Mouse (Mus musculus) myocyte (in vitro differentiated cells): Measurements from ENCODE around the gene Mphosph6. TPM values are rescaled to one million over a fixed set of nuclear protein-coding genes. Genes with fewer than 3 reads are reported as not detected.

Experiments used
- H3K27me3 ChIP-seq: one replicate; pipeline ENCODE4 v1.6.1; 2011; ENCODE audit not compliant: control insufficient read depth, insufficient read depth, insufficient read length
- H3K36me3 ChIP-seq: one replicate; pipeline ENCODE4 v1.6.1; 2011; ENCODE audit not compliant: control insufficient read depth, insufficient read depth
- H3K4me2 ChIP-seq: one replicate; pipeline ENCODE4 v1.6.1; 2011; ENCODE audit warnings: low read depth, control low read depth
- H3K4me3 ChIP-seq: one replicate; pipeline ENCODE4 v1.5.1; 2011; ENCODE audit warnings: mild to moderate bottlenecking, control low read depth, moderate library complexity
- H3K79me2 ChIP-seq: one replicate; pipeline ENCODE4 v1.6.1; 2011; ENCODE audit not compliant: control insufficient read depth, insufficient read depth
- H3ac ChIP-seq: one replicate; pipeline ENCODE4 v1.6.1; 2011; ENCODE audit not compliant: control insufficient read depth, insufficient read length
- CEBPB ChIP-seq: IDR thresholded peaks from 2 replicates; pipeline ENCODE4 v1.6.1; 2011; ENCODE audit warnings: mild to moderate bottlenecking, moderate library complexity; ENCODE audit not compliant: poor library complexity, insufficient read depth, severe bottlenecking
- E2F4 ChIP-seq: IDR thresholded peaks from one replicate; pipeline ENCODE4 v1.6.1; 2011; ENCODE audit warnings: mild to moderate bottlenecking, control low read depth, moderate library complexity; ENCODE audit not compliant: insufficient read depth
- MAX ChIP-seq: IDR thresholded peaks from one replicate; pipeline ENCODE4 v1.6.1; 2011; ENCODE audit warnings: low read depth, mild to moderate bottlenecking, control low read depth
- MYOD1 ChIP-seq, 3 experiments: IDR thresholded peaks; one replicate each; pipeline ENCODE4 v1.6.1; 2011; ENCODE audit warnings: control low read depth in 2 of 3, low read depth in 2 of 3, mild to moderate bottlenecking in 2 of 3, moderate library complexity in 1 of 3; ENCODE audit not compliant: insufficient read length in 2 of 3, control insufficient read depth in 1 of 3
- MYOG ChIP-seq, 3 experiments: IDR thresholded peaks; one replicate each; pipeline ENCODE4 v1.6.1; 2011; ENCODE audit warnings: control low read depth in 2 of 3, low read depth in 2 of 3, mild to moderate bottlenecking in 2 of 3; ENCODE audit not compliant: insufficient read length in 2 of 3, control insufficient read depth in 1 of 3, insufficient read depth in 1 of 3
- POLR2A ChIP-seq: IDR thresholded peaks from one replicate; pipeline ENCODE4 v1.6.1; 2011; ENCODE audit warnings: low read depth, mild to moderate bottlenecking, control low read depth, moderate library complexity; ENCODE audit not compliant: insufficient read length
- POLR2AphosphoS2 ChIP-seq: IDR thresholded peaks from one replicate; pipeline ENCODE4 v1.6.1; 2011; ENCODE audit warnings: low read depth, control low read depth; ENCODE audit not compliant: insufficient read length
- REST ChIP-seq: IDR thresholded peaks from one replicate; pipeline ENCODE4 v1.6.1; 2011; ENCODE audit warnings: mild to moderate bottlenecking, control low read depth, moderate library complexity; ENCODE audit not compliant: insufficient read depth, insufficient read length
- SRF ChIP-seq: IDR thresholded peaks from one replicate; pipeline ENCODE4 v1.6.1; 2011; ENCODE audit warnings: low read depth; ENCODE audit not compliant: control insufficient read depth, insufficient read length
- TCF12 ChIP-seq: IDR thresholded peaks from one replicate; pipeline ENCODE4 v1.6.1; 2011; ENCODE audit warnings: mild to moderate bottlenecking, control low read depth; ENCODE audit not compliant: poor library complexity, insufficient read depth, severe bottlenecking
- TCF3 ChIP-seq: IDR thresholded peaks from one replicate; pipeline ENCODE4 v1.6.1; 2011; ENCODE audit warnings: low read depth, control low read depth; ENCODE audit not compliant: insufficient read length
- USF1 ChIP-seq: IDR thresholded peaks from one replicate; pipeline ENCODE4 v1.6.1; 2011; ENCODE audit warnings: low read depth, mild to moderate bottlenecking, control low read depth, moderate library complexity
- polyA plus RNA-seq: library from polyadenylated mRNA; unstranded; fragments of >200 nt; fragmentation: generic; extraction: Trizol; gene quantifications from one replicate; pipeline ENCODE4 v1.2.1, GENCODE M21; 2012; ENCODE audit warnings: missing spikeins

Mphosph6 gene
- polyA plus RNA-seq, 1 experiment, result 17.2 TPM

GRCm38 (mm10) chr8:117747886-117748730 lies 53.6 kb downstream of the Mphosph6 start:
- no peaks in the 10 kb centered on the region for H3K27me3 ChIP-seq
- no peak overlapping the region for H3ac ChIP-seq
- no peaks in the 10 kb centered on the region for H3K79me2 ChIP-seq
- H3K36me3 ChIP-seq, result no peaks in the 10 kb centered on the region
- H3K4me3 ChIP-seq, result no peak overlapping the region
- TF ChIP-seq MYOG (IDR thresholded peaks at IDR 0.05; ENCODE audit: control insufficient read depth in 1 of 3, insufficient read depth in 1 of 3, insufficient read length in 2 of 3, low read depth in 2 of 3), result no peak
- TF ChIP-seq SRF, result no peak
- no peak for TF ChIP-seq POLR2A
- TF ChIP-seq MYOD1 (IDR thresholded peaks at IDR 0.05; ENCODE audit: control insufficient read depth in 1 of 3, insufficient read length in 2 of 3, low read depth in 2 of 3), result no peak
- no peak overlapping the region for H3K4me2 ChIP-seq

GRCm38 (mm10) chr8:117747428-117747827 lies 54.3 kb downstream of the Mphosph6 start:
- no peaks in the 10 kb centered on the region for H3K36me3 ChIP-seq
- H3K27me3 ChIP-seq, result no peaks in the 10 kb centered on the region
- no peak overlapping the region for H3K4me3 ChIP-seq
- no peak overlapping the region for H3K4me2 ChIP-seq
- TF ChIP-seq USF1 (no peak), MYOG (IDR thresholded peaks at IDR 0.05; ENCODE audit: control insufficient read depth in 1 of 3, insufficient read depth in 1 of 3, insufficient read length in 2 of 3, low read depth in 2 of 3) (no peak), CEBPB (no peak), MAX (no peak), SRF (no peak), POLR2AphosphoS2 (no peak), POLR2A (no peak)
- H3ac ChIP-seq, result no peak overlapping the region
- no peaks in the 10 kb centered on the region for H3K79me2 ChIP-seq

GRCm38 (mm10) chr8:117746651-117747050 lies 55.1 kb downstream of the Mphosph6 start:
- Histone ChIP-seq H3K79me2 (no peaks in the 10 kb centered on the region), H3K4me2 (no peak overlapping the region), H3ac (no peak overlapping the region), H3K36me3 (no peaks in the 10 kb centered on the region), H3K27me3 (no peaks in the 10 kb centered on the region), H3K4me3 (no peak overlapping the region)
- TF ChIP-seq POLR2AphosphoS2, result no peak
- TF ChIP-seq E2F4, result no peak
- TF ChIP-seq TCF12, result no peak
- no peak for TF ChIP-seq MAX
- no peak for TF ChIP-seq CEBPB
- TF ChIP-seq USF1, result no peak
- TF ChIP-seq MYOD1 (IDR thresholded peaks at IDR 0.05; ENCODE audit: control insufficient read depth in 1 of 3, insufficient read length in 2 of 3, low read depth in 2 of 3), result no peak
- no peak for TF ChIP-seq SRF
- TF ChIP-seq POLR2A, result no peak
- no peak for TF ChIP-seq TCF3
- TF ChIP-seq REST, result no peak
- TF ChIP-seq MYOG (IDR thresholded peaks at IDR 0.05; ENCODE audit: control insufficient read depth in 1 of 3, insufficient read depth in 1 of 3, insufficient read length in 2 of 3, low read depth in 2 of 3), result no peak

GRCm38 (mm10) chr8:117742431-117743012 lies 59.2 kb downstream of the Mphosph6 start:
- H3K4me3 ChIP-seq, result no peak overlapping the region
- no peak for TF ChIP-seq SRF
- no peak for TF ChIP-seq POLR2A
- no peak for TF ChIP-seq TCF12
- no peak for TF ChIP-seq TCF3
- no peak for TF ChIP-seq USF1
- TF ChIP-seq MAX, result no peak
- no peak for TF ChIP-seq E2F4
- H3K36me3 ChIP-seq, result no peaks in the 10 kb centered on the region
- H3K4me2 ChIP-seq, result no peak overlapping the region
- no peak overlapping the region for H3ac ChIP-seq
- no peaks in the 10 kb centered on the region for H3K27me3 ChIP-seq
- no peaks in the 10 kb centered on the region for H3K79me2 ChIP-seq

Other genes with a start within 250 kb of the Mphosph6 start
- 0.10 TPM for gene Sdr42e1, start 128.3 kb downstream of the Mphosph6 start, polyA plus RNA-seq
- gene Hsd17b2, start 100.0 kb downstream of the Mphosph6 start, polyA plus RNA-seq, result not detected